Mouse (Mus musculus) cerebellum, adult 8-10 months (tissue): ENCODE measurements around the gene Camsap1.

ENCODE experiments used
- DNase-seq: peaks from one replicate; pipeline ENCODE4 v3.0.0; 2022

The Camsap1 gene

GRCm38 (mm10) chr2:25878516-25878915 is 104.6 kb downstream of the Camsap1 start:
- DNase-seq = peak; percentile 72

GRCm38 (mm10) chr2:25877736-25878268 is 105.3 kb downstream of the Camsap1 start:
- peak; percentile 82 for DNase-seq

- no peak for DNase-seq
Observed at GRCm38 (mm10) chr2:25877250-25877735, 105.8 kb downstream of the Camsap1 start.
